Mouse (Mus musculus): ENCODE measurements around the gene Phf1.
"Not testable (repeated sequence)": the region's sequence is repeated elsewhere in the genome, so short reads cannot be mapped to it uniquely, and the experiment has no call there.

Gene Phf1

DNA sequence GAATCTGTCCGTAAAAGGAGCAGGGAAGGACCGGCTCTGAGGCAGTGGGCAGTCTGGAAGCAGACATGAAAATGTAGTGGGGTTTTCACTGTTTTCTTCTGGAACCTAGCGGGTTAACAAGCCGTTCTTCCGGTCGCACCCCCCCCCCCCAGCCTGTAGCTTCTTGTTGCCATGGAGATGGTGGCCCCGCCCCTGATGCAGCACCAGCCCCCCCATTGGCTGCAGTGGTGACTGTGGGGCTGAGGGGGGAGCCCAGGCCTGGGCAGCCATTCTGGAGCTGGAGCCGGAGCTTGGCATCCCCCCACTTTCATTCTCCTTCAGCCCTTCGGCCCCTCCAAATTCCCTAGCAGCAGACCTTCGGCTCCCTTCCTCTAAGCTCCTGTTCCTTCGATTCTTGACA is 18.6 kb downstream of the Phf1 start:
- DNase-seq = peak; percentile 98

DNA sequence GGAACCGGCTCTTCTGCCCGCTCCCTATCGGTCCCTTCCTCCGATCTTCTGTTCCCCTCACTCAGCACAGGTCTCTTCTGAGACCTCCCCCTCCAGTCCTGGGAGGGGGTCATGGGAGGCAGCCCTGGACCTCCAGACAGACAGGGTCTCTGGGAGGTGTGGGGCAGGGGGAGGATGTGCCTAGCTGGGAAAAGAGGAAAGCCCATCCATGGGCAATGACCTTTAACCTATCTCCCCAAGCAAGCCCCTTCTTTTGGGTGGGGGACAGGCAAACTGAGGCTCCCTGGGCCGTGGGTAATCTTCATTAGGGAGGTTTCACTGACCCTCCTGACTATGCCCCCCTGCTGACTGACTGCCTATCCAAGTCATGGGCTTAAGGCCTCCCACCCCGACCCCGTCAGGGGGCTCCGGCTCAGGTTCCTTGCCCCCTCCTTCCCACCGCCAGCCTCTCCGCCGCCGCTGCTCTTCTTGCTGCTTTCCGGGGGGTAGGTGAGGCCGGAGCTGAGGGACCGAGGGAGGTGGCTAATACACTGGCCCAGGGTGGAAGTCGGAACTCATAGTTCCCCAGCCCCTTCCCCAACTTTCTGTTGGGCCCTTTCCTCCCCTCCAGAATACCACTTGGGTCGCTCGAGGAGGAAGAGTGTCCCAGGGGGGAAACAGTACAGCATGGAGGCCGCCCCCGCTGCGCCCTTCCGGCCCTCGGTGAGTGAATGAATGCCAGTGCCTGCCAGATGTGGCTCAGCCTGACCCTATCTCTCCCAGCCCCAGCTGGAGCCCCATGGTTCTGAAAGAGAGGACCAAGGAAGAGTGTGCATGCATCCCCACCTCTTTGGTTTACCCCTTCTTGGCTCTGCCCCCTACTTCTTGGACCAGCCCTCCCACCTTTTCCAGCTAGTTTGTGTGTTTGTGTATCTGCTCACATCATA is 19.4 kb downstream of the Phf1 start:
- DNase-seq = peak; percentile 94

DNA sequence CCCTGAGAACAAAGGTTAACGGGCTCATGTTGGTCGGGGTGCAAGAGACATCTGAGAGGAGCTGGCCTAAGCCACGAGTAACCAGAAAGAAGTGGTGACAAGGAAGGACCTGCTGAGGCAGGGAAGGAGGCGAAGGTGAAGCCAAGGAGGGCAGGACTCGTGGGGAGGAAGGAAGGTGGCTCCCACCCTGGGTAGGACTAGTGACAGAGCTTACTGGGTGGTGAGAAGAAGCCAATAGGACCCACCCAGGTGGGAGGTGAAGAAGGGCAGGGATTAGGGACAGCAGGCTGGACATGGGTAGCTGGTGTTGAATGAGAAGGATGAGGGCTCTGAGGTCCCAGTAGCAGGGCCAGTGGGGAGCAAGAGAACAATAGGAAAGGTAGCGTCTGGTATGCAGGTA is 20.3 kb downstream of the Phf1 start:
- DNase-seq = peak; percentile 91

DNA sequence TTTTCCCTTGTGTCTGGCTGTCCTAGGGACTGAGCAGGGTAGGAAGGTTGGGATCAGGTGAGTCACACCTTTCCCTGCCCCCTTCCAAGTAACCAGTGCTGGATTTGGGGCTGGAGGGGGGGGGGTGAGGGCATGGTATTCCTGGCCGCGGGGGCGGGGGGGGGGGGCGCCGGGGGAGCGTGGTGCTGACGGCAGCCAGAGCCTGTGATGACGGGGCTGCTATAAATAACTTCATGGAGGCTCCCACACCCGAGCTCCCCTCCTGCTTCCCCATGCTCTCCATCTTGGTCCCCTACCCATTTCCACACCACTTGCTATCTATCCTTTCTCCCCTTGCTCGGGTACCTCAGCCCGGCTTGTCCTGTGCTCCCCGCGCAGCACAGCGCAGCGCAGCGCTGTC is 20.9 kb downstream of the Phf1 start:
- DNase-seq = no peak

DNA sequence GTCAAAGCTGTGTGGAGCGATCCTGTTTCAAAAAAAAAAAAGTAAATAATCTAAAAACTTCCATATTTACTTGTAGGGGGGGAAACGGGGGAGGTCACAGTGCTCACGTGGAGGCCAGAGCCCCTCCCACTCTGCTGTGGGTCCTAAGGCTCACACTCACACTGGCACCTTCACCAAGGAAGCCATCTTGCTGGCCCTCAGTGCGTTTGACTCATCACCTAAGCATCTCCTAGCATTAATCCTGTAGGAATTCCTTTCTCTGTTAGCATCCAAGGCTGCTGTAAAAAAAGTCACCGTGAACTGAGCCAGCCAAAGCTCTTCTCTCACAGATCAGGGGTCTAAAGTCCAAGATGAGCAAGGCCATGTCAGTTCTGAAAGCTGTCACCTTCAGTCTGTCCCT is 23.5 kb downstream of the Phf1 start:
- no peak for DNase-seq

DNA sequence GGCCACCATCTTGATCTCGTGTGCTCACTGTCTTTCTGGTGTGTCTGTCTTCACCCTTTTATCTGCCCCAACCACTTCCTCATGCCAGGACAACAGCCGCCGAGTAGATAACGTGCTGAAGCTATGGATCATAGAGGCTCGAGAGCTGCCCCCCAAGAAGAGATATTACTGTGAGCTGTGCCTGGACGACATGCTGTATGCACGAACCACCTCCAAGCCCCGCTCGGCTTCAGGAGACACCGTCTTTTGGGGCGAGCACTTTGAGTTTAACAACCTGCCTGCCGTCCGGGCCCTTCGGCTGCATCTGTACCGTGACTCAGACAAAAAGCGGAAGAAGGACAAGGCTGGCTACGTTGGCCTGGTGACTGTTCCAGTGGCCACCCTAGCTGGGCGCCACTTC is 24.0 kb downstream of the Phf1 start:
- DNase-seq = peak; percentile 94

DNA sequence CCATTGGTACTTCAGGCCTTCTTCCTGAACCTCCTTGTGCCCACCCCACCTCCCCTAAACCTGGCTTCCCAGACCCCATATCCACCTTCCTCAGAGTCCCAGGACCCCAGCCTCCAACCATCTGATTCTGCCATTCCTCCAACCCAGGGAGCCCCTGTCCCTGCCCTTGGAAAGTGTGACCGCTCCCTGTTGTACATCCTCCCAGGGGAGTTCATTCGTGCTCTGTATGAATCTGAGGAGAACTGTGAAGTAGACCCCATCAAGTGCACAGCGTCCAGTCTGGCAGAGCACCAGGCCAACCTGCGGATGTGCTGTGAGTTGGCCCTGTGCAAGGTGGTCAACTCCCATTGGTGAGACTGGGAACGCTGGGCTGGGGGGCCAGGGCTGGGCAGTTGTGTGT is 25.0 kb downstream of the Phf1 start:
- DNase-seq = peak; percentile 88

DNA sequence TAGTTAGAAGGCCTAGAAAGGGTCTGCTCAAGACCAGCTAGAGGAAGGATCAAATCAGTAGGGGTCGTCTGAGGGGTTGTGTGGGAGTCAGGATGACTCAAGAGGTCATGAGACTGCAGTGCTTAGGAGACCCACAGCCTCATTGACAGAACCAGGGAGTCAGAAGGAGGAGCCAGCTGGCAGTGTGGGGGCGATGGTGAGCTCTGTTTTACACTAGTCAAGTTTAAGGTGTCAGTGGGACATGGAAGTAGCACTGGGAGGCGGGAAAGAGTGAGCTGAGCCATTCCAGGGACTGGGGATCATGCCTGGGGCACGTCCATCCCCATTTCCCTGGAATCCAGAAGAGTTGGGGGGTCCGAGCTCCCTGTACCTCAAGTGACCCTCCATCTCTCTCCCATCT is 26.0 kb downstream of the Phf1 start:
- DNase-seq = peak; percentile 88

DNA sequence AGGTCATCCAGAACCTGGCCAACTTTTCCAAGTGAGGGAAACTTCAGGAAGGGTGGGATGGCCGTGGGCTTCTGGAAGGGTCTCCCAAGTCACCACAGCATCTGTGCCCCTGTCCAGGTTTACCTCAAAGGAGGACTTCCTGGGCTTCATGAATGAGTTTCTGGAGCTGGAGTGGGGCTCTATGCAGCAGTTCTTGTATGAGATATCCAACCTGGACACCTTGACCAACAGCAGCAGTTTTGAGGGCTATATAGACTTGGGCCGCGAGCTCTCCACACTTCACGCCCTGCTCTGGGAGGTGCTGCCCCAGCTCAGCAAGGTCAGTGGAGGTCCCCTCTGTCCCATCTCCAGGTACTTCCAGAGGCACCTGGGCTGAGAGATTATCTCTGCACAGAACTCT is 27.0 kb downstream of the Phf1 start:
- DNase-seq = no peak

DNA sequence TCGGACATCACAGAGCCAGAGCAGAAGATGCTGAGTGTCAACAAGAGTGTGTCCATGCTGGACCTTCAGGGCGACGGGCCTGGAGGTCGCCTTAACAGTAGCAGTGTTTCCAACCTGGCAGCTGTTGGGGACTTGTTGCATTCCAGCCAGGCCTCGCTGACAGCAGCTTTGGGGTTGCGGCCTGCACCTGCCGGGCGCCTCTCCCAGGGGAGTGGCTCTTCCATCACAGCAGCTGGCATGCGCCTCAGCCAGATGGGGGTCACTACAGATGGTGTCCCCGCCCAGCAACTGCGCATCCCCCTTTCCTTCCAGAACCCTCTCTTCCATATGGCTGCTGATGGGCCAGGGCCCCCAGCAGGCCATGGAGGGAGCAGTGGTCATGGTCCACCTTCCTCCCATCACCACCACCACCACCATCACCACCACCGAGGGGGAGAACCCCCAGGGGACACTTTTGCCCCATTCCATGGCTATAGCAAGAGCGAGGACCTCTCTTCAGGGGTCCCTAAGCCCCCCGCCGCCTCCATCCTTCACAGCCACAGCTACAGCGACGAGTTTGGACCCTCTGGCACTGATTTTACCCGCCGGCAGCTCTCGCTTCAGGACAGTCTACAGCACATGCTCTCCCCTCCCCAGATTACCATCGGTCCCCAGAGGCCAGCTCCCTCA is 28.9 kb downstream of the Phf1 start:
- peak; percentile 89 for DNase-seq

DNA sequence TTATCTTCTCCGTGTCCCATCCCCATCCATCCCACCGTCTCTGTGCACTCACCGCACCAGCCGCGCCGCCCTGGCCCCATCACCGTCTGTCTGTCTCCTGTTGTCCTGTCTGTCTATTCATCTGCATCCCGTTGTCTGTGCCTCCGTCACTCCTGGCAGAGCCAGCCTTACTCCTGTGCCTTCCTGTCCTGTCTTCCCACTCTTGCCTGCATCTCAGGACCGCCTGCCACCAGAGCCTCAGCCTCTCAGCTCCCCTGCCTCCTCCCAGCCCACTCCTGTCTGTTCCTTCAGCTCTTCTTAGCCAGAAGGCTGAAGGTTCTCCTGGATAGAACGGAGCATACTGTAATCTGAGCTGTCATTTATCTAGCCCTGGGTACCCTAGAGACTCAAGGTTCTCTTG is 34.1 kb downstream of the Phf1 start:
- DNase-seq = no peak

DNA sequence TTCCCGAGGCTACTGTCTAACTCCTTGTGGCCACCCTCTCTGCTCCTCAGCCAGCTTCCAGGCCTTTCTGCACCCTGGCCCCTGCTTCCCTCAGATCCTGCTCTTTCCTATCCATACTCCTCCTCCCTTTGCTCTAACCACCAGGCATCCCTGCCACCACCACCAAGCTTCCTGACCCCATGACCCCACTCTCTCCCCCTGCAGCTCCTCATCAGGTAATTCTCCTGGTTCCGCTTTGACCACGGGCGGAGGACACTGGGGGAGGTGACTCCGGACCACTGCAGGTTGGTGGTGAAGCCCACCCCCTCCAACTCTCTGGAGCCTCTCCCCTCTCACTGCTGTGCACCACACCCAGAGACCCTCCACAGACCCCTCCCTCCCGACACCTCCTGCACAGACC is 34.6 kb downstream of the Phf1 start:
- DNase-seq = no peak

DNA sequence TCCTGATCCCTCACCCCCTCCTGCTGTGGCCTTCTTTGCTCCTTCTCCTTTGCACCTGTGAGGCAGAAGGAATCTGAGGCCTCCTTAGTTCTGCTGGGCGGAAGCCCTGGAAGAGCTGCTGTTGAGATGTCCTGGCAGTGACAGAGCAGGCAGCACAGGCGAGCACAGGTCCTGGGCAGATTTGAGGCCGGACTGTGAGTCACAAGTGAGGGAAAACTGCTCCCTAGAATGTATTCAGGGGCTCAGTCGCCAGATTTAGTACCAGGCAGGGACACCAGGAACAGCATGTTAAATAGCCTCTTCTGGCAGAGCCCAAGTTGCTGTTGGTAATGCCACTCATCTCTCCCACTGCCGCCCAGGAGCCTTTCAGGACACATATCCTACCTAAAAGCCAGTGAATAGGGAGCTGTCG is 35.4 kb downstream of the Phf1 start:
- no peak for DNase-seq

DNA sequence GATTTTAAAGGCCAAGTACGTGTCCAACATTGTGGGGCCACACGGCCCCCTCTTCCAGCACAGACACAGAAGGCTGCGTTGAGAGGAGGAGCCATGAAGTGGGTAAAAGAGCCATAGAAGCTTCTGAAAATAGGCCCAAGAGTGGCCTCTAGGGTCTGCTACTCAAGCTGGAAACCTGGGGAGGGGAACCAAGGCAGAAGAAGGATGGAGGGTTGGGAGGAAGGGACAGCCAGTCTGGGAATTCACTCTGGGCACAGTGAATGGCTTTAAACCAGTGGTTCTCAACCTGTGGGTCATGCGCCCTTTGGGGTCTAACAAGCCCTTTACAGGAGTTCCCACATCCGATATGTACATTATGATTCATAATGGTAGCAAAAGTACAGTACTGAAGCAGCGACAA is 36.4 kb downstream of the Phf1 start:
- no peak for DNase-seq

DNA sequence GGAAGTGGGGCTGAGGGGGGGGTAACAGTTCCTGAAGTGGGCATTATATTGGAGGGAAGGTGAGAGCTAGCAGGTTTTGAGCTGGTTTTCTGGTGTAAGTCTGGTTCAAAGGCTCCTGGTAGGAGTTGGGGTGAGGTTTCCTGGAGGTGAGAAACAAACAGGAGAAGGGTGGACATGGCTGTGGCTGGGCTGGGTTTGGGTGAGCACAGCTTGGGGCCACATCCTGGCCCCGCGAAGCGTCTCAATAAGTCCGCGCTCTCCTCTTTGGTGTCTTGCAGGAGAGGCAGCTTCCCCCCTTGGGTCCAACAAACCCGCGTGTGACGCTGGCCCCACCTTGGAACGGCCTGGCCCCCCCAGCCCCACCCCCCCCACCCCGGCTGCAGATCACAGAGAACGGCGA is 37.4 kb downstream of the Phf1 start:
- no peak for DNase-seq

DNA sequence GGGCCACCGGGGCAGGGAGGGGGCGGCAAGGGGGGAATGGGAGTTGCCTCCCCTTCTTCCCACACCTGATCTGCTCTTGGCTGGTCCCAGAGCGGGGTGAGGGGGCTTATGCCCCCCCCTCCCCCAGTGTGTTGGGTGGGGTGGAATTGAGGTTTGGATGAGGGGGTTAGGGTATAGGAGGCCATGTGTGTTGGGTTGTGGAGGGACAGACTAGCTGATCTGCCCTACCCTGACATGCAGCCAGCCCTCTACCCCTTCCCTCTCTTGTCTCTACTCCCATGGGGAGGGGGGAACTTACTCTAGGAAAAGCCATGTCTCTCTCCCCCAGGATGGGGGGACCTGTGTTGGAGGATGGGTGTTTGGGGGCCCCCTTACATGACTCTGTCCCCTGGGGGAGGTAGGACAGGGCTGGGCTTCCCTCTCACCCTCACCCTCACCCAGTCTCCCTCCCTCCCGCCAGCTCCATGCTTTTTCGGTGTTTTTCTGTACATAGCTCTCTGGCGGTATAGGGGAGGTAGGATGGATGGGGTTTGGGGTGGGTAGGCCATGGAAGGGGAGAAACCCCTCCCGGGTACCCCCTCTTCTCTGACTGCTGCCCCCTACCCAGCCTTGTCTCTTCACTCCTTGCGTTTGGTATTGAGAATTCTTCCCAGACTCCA is 38.5 kb downstream of the Phf1 start:
- DNase-seq = no peak

DNA sequence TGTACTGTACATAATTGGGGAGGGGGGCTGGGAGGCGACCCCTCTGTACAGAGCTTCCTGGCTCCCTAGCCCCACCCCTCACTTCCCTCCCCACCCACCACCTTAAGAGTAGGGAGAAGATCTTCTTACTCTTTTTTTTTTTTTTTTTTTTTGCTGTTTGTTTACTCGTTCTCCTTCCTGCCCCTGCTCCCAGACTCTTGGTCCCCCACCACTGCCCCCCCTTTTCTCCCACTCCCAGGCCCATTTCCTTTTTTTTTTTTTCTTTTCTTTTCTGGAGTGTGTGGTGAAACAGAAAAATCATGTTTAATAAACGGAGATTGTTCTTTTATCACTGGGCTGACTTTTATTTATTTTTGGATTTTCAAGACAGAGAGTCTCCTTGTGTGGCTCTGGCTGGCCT is 39.3 kb downstream of the Phf1 start:
- no peak for DNase-seq

DNA sequence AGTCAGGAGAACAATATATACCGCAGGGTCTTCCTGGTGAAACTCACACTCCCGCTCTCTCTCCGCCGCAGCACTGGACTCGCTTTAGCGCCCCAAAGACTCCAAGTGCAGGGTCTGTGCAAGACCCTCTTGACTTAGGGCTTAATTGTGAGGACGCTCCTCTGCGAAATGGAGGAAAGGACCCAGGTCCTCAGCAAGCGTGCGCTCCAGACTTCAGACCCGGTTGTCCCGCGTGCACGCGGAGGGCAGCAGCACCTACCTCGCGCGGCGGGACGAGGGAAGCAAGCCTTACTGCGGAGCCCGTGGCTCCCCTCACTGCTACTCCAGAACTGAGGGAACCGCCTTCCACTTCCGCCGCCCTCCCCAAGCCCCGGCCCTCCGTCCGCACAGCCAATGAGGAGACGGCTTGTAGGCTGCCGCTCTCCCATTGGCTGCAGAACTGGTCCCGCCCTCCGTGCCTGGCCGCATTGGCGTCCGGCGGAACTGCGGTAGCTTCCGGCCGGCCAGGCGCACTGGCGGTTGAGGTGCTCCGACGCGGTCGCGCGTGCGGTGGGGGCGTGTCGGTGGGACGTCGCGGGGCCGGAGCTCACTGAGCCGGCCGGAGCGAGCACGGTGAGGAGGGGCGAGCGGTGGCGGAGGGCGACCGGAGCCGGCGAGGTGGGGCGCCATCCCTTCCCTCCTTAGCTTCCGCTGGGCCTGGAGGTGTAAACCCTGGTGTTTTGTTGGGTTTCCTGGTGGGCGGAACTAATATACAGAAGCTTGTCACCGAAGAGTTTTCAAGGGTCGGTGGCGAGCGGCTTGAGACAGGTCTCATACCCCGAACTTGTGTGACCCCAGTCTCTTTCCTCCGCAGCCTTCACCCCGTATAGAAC is 40.1 kb downstream of the Phf1 start, which contains the start of gene Zbtb9:
Zbtb9 (plus strand) TSS at position 465 of the 872 bp plus-strand sequence.
- DNase-seq = peak; percentile 100

DNA sequence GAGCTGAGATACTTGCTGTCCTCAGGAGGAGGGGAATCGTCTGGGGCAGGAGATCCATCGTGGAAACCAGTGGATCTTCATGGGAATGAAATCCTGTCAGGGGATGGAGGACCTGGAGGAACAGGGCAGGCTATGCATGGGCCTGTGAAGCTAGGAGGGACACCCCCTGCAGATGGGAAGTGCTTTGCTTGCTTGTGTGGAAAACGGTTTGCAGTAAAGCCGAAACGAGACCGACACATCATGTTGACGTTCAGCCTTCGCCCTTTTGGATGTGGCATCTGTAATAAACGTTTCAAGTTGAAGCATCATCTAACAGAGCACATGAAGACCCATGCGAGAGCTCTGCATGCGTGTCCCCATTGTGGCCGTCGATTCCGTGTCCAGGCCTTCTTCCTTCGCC is 41.7 kb downstream of the Phf1 start:
- no peak for DNase-seq

DNA sequence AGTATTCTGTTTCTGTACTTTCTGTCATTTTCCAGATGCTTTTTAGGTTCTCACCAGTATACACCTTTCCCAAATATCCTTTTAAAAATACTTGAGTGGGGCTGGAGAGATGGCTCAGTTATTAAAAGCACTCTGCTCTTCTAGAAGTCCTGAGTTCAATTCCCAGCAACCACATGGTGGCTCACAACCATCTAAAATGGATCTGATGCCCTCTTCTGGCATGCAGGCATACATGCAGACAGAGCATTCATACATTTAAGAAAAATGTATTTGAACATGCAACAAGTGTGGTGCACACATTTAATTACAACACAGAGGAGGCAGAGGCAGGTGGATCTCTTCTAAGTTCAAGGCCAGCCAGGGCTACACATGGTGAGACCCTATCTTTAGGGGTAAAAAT is 42.6 kb downstream of the Phf1 start:
- DNase-seq = no peak

DNA sequence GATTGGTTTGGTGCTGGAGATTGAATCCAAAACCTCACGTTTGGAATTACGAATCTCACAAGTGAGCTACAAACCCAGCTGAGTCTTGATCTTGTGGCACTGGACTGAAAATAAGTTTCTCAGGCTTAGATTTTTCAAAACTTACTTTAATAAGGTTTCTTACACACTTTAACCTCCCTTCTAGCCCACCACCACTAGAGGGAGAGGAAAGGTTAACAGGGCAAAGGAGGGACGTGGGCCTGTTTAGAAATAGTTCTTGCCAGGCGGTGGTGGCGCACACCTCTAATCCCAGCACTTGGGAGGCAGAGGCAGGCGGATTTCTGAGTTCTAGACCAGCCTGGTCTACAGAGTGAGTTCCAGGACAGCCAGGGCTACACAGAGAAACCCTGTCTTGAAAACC is 44.5 kb downstream of the Phf1 start:
- not testable (repeated sequence) for DNase-seq

DNA sequence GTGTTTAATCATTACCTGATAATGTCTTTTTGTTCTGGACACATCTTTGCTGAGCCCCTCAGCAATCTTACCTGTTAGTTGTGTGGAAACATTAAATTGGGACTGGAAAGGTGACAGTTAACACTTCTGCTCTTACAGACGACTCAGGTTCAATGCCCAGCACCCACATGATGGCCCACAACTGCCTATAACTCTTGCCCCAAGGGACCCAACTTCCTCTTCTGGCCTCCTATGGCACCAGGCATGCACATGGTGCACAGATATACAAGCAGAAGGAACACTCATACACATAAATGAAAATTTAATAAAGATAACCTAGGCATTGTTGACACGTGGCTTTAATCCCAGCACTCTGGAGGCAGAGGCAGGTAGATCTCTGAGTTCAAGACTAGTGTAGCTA is 46.6 kb downstream of the Phf1 start:
- DNase-seq = no peak

DNA sequence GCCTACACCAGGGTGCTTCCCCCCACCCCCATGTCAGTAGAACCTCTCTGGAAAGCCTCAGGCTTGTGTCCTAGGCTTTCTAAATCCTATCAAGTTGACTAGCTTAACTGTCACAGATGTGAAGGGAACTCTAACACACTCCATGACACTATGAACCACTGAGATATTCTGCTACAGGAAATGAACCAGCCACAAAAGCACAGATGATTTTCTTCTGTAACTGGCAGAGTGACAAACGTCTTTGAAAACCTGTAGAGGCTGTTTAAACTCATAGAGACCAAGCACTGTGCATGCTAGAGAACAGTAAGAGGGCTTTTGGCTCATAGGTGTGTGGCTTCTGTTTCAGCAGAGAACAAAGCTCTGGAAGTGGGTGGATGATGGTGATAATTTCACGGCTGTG is 48.2 kb downstream of the Phf1 start:
- DNase-seq = no peak
